Mouse (Mus musculus) brain, embryonic 14.5 days (tissue): ENCODE results near the gene Mcm5. TPM values are rescaled to one million over a fixed set of nuclear protein-coding genes. Genes with fewer than 3 reads are reported as not detected.

Experiments
- DNase-seq: peaks from one replicate; pipeline ENCODE4 v3.0.0-alpha.2; 2011; ENCODE audit warnings: low read depth
- CTCF ChIP-seq: fragments of 200-500 bp; IDR thresholded peaks from 2 replicates; pipeline ENCODE4 v1.5.1; 2012; ENCODE audit warnings: inconsistent platforms, mild to moderate bottlenecking, moderate library complexity, borderline replicate concordance; ENCODE audit not compliant: insufficient read depth, insufficient read length; ENCODE audit errors: extremely low read depth
- POLR2A ChIP-seq: fragments of 200-500 bp; IDR thresholded peaks from 2 replicates; pipeline ENCODE4 v1.6.1; 2012; ENCODE audit warnings: mild to moderate bottlenecking, inconsistent platforms, borderline replicate concordance; ENCODE audit not compliant: poor library complexity, insufficient read depth, insufficient read length, severe bottlenecking; ENCODE audit errors: extremely low read depth
- polyA plus RNA-seq: library from polyadenylated mRNA; depleted of rRNA; stranded (reverse); fragments of >200 nt; gene quantifications from 2 replicates; pipeline ENCODE4 v1.2.3, GENCODE M21; 2012; rRNA removed

The Mcm5 gene
- polyA plus RNA-seq, 1 experiment: 53.3 TPM

DNA sequence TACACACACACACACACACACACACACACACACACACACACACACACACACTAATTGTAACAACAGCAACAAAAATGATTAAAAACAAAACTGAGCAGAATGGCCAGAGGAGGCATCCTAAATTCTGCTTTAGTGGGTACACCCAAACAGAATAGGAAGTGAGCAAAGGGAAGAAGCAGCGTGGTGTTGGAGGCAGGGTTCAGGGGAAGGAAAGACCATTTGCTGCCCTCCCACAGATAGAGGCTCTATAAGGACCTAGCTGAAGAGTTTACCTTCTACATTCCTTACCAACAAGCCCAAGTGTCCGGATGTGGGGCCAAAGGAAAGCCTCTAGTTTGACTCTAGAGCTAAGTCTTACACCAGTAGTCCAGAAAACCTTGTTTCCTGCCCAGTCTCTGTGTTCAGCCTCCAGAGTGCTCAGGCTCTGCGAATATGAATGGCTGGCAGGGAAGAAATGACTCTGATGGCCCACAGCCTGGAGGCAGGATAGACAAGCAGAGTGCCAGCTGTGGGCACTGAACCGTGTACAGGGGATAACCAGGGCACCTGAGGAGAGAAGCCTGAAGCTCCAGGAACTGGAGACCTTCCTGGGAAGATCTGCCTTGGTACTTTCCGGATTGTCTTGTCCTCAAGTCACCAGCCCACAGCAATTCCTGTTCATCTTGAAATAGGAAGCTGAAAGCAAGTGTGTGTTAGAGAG, 41.7 kb downstream of the Mcm5 start:
- no peak for DNase-seq
- TF ChIP-seq POLR2A: no peak
- TF ChIP-seq CTCF: no peak

DNA sequence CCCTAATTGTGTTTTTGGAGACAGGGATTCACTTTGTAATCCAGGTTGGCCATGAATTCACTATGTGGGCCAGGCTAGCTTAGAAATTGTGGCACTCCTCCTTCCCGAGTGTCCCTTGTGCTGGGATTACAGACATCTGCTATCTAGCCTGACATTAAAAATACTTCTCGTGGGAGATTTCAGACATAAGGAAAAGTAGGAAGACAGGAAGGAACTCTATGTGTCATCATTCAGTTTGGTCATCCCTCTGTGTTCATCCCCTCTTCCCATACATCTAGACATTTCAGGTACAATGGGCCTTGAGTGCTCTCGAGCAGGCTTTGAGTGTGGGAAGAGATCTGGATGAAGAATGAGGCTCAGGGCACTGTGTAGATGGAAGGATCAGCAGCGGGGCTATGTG, 42.4 kb downstream of the Mcm5 start:
- DNase-seq: no peak
- no peak for TF ChIP-seq CTCF
- TF ChIP-seq POLR2A: no peak

DNA sequence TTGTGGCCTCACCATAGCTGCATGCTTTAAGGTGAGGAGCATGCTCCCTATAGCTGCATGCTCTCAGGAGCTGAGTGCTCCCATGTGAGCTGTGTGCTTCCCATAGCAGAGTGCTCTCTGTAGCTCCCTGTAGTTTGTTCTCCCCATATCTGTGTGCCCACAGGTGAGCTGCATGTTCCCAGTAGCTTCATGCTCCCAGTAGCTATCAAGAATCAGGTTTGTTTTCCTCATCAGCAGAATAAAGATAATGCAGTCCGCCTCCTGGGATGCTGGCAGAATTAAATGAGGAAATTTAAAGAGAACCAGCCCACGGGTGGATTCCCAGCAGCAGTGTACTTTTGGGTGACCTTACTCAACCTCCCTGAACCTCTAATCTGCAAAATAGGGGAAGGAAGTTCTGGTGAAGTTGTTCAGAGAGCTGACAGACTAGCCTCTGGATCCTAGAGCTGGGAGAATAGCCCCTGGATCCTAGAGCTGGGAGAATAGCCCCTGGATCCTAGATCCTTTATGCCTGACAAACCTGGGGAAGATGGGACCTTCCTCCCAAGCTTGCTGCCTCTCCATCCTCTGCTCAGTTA, 43.2 kb downstream of the Mcm5 start:
- no peak for DNase-seq
- no peak for TF ChIP-seq CTCF

DNA sequence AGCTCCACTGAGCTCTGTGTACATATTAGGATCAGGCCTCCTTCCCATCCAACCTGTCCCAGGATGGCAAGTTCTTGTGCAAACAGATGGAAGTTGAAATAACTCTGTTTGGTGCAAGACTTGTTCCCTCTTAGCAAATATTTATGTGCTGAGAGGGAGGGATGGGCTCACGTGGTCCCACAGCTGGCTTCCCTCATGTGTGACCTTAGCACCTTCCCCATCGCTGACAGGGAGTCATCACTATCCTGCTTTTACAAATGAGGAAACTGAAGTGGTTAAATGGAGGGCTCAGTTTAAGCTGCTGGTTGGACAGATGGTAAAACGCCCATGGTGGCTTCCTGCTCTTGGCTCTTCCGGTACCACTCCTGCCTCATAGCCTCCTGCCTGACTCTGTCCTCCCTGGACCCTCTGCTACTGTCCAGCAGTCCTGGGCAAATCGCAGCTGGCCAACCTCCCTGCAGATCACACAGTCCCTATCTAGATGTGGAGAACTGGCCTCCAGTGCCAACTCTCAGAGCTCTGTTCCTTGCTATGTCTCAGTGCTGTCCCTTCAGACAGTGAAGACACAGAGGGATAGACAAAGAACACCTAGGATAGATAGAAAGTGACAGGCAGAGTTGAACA, 45.6 kb downstream of the Mcm5 start:
- TF ChIP-seq CTCF: no peak
- no peak for TF ChIP-seq POLR2A
- no peak for DNase-seq

DNA sequence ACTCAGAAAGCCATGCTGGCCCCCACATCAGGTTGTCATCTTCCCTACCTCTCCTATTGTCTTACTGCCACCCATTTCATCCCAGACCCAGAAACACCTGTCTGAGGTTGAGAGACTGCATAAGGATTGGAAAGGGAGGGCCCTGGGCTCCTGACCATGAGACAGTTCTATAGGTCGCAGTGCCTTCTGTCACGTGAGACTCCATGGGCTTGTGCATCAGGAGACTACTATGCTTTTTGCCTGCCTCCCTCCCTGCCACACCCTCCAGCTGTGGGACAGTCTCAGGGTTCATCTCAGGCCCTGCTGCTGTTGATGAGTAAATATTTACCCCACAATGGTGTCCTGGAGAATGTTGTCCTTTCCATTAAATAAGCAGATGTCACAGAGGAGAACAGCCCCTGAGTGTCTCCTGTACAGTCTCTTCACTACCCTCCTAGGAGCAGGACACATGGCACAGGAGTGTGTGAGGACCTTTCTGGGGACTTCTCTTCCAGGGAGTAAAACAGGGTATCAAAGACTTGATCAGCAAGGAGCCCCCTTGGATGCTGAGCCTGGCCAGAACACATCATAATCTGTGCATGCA, 46.5 kb downstream of the Mcm5 start:
- no peak for TF ChIP-seq CTCF
- TF ChIP-seq POLR2A: no peak
- DNase-seq: no peak

DNA sequence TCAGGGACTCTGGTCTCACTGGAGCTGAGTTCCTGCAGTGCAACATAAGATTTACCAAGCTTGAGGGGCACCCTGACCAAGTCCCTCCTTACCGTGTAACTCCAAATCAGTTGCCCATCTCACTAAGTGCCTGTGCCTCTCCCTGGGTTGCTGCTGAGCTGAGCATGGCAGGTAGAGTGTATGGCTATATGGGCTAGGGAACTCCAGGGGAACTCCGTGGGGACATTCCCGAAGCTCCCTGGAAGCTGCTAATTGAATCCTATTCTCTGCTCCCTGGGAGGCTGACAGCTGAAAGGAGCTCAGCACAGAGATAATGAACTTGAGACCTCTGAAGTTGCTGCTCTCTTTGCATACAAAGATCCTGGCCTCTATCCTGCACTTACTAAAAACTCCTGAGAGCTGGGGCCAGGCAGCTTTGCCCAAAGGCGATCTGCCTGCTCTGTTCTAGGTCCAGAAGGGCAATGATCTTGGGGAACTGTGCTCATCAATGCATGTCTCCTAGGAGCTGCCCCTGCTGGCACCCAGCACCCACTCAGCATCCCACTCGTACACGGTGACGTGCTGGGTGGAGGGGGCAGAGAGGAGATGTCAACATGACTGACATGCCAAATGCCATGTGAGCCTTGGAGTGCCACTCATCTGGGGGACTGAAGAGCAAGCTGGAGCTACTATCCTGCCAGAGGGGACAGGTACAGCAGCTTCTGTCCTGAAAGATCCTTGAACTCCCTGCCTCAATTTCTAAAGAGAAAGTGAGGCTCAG, 48.3 kb downstream of the Mcm5 start:
- TF ChIP-seq CTCF (no peak), POLR2A (no peak)
- peak; percentile 11 for DNase-seq

DNA sequence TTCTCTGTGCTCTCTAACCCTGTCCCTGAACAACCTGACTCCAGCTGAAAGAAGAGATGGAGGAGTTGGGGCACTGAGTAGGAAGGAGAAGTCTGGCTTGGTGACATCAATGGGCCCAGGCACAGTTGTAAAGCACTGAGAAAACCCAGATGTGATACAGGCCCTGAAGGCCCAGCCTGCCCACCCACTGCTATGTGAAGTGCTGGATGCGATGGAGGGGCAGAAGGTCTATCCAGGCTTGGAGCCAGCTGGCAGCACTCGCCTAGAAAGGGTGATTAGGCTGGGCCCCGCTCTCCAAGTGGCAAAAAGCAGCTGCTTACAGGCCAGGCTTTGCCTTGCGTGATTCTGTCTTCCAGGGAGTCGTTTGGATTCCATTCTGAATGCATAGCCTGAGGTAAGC, 60.0 kb downstream of the Mcm5 start:
- TF ChIP-seq POLR2A (no peak), CTCF (no peak)
- DNase-seq: peak; percentile 67

DNA sequence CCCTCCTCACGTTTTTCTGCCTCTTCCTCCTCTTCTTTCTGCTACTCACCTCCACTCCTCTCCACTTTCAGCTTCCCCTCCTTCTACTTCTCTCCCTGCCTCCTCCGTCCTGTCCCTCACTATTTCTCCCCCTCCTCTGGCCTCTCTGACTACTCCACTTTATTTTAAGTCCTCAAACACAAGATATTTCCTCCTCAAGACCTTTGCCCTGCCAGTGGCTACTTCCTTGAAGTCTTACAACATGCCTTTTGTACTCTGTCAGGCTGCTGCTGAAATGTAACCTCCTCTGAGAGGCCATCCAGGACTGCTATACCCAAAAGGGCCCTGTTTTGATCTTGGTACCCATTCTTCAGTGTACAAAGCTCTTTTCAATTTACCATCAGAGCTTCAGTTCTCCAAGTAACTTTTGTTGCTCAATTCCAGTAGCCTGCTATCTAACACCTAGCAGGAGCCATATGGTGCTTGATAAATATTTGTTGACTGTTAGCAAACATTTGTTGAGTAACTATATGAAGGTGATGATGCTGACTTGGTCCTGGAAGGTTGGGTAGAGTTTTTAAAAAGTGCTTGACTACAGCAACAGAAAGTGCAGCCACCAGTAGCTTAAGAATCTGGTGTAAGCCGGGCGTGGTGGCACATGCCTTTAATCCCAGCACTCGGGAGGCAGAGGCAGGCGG, 62.8 kb downstream of the Mcm5 start:
- TF ChIP-seq POLR2A (no peak), CTCF (no peak)
- DNase-seq: no peak

Other genes with a start within 250 kb of the Mcm5 start
- not detected in 2 replicates for gene Isx, start 236.4 kb upstream of the Mcm5 start, polyA plus RNA-seq
- gene Hmgxb4, start 116.2 kb upstream of the Mcm5 start, polyA plus RNA-seq: 66.2 and 76.5 TPM in 2 replicates
- 14.5 and 25.4 TPM in 2 replicates for gene Tom1, start 75.9 kb upstream of the Mcm5 start, polyA plus RNA-seq
- 9.1 and 16.2 TPM in 2 replicates for gene Hmox1, start 15.9 kb upstream of the Mcm5 start, polyA plus RNA-seq
- gene Rasd2, start 104.4 kb downstream of the Mcm5 start, polyA plus RNA-seq: 0.78 and 2.9 TPM in 2 replicates